Mouse (Mus musculus) ES-E14 (cell line): ENCODE results near the gene Lrrc28.

Source experiments
- CHD2 ChIP-seq: IDR thresholded peaks from 2 replicates; pipeline ENCODE4 v1.6.1; 2014; ENCODE audit warnings: mild to moderate bottlenecking, low read depth, low read length, inconsistent platforms
- HCFC1 ChIP-seq: IDR thresholded peaks from 2 replicates; pipeline ENCODE4 v1.6.1; 2012; ENCODE audit warnings: low read length, inconsistent platforms, borderline replicate concordance; ENCODE audit not compliant: insufficient read depth
- ZC3H11A ChIP-seq: IDR thresholded peaks from 2 replicates; pipeline ENCODE4 v1.6.1; 2012; ENCODE audit warnings: low read depth, mild to moderate bottlenecking, inconsistent platforms, low read length, borderline replicate concordance
- ZNF384 ChIP-seq: IDR thresholded peaks from 2 replicates; pipeline ENCODE4 v1.6.1; 2012; ENCODE audit warnings: low read depth, low read length, inconsistent platforms

DNA sequence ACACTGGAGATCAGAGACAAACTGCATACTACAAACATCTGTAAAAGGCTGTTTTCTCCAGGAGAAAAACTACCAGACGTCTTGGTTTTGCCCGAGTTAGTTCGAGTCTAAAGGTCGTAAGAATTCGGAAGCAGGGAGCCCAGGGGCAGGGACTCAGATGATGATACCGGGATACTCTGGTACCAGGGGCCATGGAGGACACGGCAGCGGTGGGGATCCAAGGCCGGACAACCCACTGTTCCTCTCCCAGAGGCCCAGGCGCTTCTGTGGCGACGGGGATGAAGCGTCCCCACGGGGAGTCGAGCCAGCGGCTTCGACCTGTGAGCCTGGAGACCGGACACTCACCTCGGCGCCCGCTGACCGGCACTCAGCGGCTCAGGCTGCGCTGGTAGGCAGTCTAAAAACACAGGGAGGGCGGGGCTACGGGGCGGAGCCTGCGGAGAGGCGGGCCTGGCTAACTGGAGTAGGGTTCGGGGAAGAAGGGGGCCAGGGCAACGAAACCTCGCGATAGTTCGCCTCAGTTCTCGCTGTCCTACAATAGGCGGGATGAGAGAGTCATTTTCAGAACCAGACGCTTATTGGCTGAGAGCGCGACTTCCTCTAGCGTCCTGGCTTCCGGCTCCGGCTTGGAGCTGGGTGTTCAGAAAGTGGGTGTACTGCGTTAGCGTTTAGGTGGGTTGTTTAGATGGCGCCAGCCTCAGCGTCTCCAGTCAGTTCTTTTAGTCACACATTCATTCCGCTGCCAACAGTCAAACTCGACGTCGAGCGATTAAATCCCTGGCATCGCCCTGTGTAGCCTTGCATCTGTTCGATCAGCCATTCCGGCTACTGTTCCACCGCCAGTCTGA, at the start of gene Lrrc28:
- TF ChIP-seq ZC3H11A (no peak), CHD2 (peak; percentile 92), HCFC1 (no peak), ZNF384 (no peak)
